21 mouse cellular contexts compared by ENCODE assay signal in genomic region chr13:113915700-113916099, GRCm38 (mm10).
DNase-seq lines count a peak whose midpoint lies in the region; ATAC-seq lines count a peak whose summit lies in the region.
"Had no signal": no experiment of that assay in that cellular context is flagged by ENCODE, and none has a peak within 500 bp of the region (broad histone marks: within the 10 kb centered on the region; RNA-seq: fewer than 3 reads in every experiment).

No protein-coding gene starts in this region.

- WGBS in kidney, embryonic 16.5 days = 64% methylated on average over 14 of the region's 14 CpGs
- 84% methylated on average over 14 of the region's 14 CpGs for WGBS in midbrain, embryonic 10.5 days
- WGBS in midbrain, embryonic 11.5 days = 77% methylated on average over 14 of the region's 14 CpGs

- no peaks in the 10 kb centered on the region for H3K27me3 ChIP-seq in kidney, embryonic 16.5 days (ENCODE audit: insufficient read depth, low read length)
- H3K27me3 ChIP-seq in midbrain, embryonic 10.5 days (ENCODE audit: low read depth, poor library complexity, severe bottlenecking) = peaks cover 10% of the 10 kb centered on the region; the same call in 1 of the 2 replicates
- H3K27me3 ChIP-seq in midbrain, embryonic 11.5 days (ENCODE audit: control insufficient read depth, insufficient read depth, low read length) = no peaks in the 10 kb centered on the region
- H3K27me3 ChIP-seq: embryonic facial prominence, embryonic 13.5 days; embryonic facial prominence, embryonic 15.5 days had no signal

- H3K9me3 ChIP-seq in kidney, embryonic 16.5 days (ENCODE audit: low read length) = no peaks in the 10 kb centered on the region
- H3K9me3 ChIP-seq in midbrain, embryonic 10.5 days (replicated peaks) = no peaks in the 10 kb centered on the region
- H3K9me3 ChIP-seq in midbrain, embryonic 11.5 days (ENCODE audit: control insufficient read depth, low read length) = no peaks in the 10 kb centered on the region
- H3K9me3 ChIP-seq: embryonic facial prominence, embryonic 13.5 days; embryonic facial prominence, embryonic 15.5 days had no signal

- no peak overlapping the region for H3K4me2 ChIP-seq in kidney, embryonic 16.5 days (replicated peaks; ENCODE audit: low read depth, low read length)
- H3K4me2 ChIP-seq in midbrain, embryonic 11.5 days = no peak overlapping the region
- H3K4me2 ChIP-seq: embryonic facial prominence, embryonic 13.5 days; embryonic facial prominence, embryonic 15.5 days had no signal

- no peak overlapping the region for H3K9ac ChIP-seq in kidney, embryonic 16.5 days (replicated peaks; ENCODE audit: low read length)
- no peak overlapping the region for H3K9ac ChIP-seq in midbrain, embryonic 11.5 days (ENCODE audit: low read length)
- H3K9ac ChIP-seq: embryonic facial prominence, embryonic 13.5 days; embryonic facial prominence, embryonic 15.5 days had no signal

- H3K4me1 ChIP-seq in kidney, embryonic 16.5 days (ENCODE audit: insufficient read depth, low read length) = no peaks in the 10 kb centered on the region
- peaks cover 71% of the 10 kb centered on the region for H3K4me1 ChIP-seq in midbrain, embryonic 10.5 days
- peaks cover 44% of the 10 kb centered on the region for H3K4me1 ChIP-seq in midbrain, embryonic 11.5 days (ENCODE audit: control insufficient read depth, insufficient read depth, low read length)

- no peak overlapping the region for H3K4me3 ChIP-seq in kidney, embryonic 16.5 days (ENCODE audit: low read length)
- no peak overlapping the region for H3K4me3 ChIP-seq in midbrain, embryonic 10.5 days
- no peak overlapping the region for H3K4me3 ChIP-seq in midbrain, embryonic 11.5 days (ENCODE audit: low read depth, low read length)
- H3K4me3 ChIP-seq: embryonic facial prominence, embryonic 13.5 days; embryonic facial prominence, embryonic 15.5 days; erythroblast, embryonic 14.5 days had no signal

- H3K36me3 ChIP-seq in kidney, embryonic 16.5 days (ENCODE audit: insufficient read depth, low read length) = no peaks in the 10 kb centered on the region
- no peaks in the 10 kb centered on the region for H3K36me3 ChIP-seq in midbrain, embryonic 10.5 days
- H3K36me3 ChIP-seq in midbrain, embryonic 11.5 days (ENCODE audit: control insufficient read depth, insufficient read depth, low read length) = no peaks in the 10 kb centered on the region
- H3K36me3 ChIP-seq: embryonic facial prominence, embryonic 13.5 days; embryonic facial prominence, embryonic 15.5 days had no signal

- peak; percentile 53; the same call in 1 of the 2 replicates for ATAC-seq in kidney, embryonic 16.5 days (ENCODE audit: low FRiP score, low TSS enrichment)
- ATAC-seq in midbrain, embryonic 11.5 days (ENCODE audit: low FRiP score) = no peak
- ATAC-seq: forebrain, embryonic 14.5 days; forebrain, embryonic 16.5 days had no signal

- peak; percentile 65 for DNase-seq in heart, adult 11 months
- no peak for DNase-seq in heart, adult 9 months (ENCODE audit: low spot score in 2 of 2)
- no peak for DNase-seq in kidney, postnatal 25 days
- DNase-seq in midbrain, embryonic 10.5 days (ENCODE audit: low spot score) = no peak
- no peak for DNase-seq in midbrain, embryonic 11.5 days (ENCODE audit: low spot score, missing footprints)
- DNase-seq: adrenal gland, adult 2 months; adrenal gland, postnatal 10 days; adrenal gland, postnatal 25 days; cerebellum, adult 11 months; cerebellum, adult 18-20 months; cerebellum, adult 8-10 months; cerebellum, adult 9-11 months; cerebellum, postnatal 14 days; cerebellum, postnatal 36 days; embryo, embryonic 11 days had no signal

- no peak overlapping the region for H3K27ac ChIP-seq in kidney, embryonic 16.5 days (ENCODE audit: low read length)
- peak overlapping the region; percentile 47; the same call in 1 of the 2 replicates for H3K27ac ChIP-seq in midbrain, embryonic 10.5 days (replicated peaks)
- H3K27ac ChIP-seq in midbrain, embryonic 11.5 days (ENCODE audit: low read depth, low read length) = no peak overlapping the region
- H3K27ac ChIP-seq: embryonic facial prominence, embryonic 13.5 days; embryonic facial prominence, embryonic 15.5 days had no signal
